Mouse (Mus musculus) embryo, embryonic 11 days (tissue): Measurements from ENCODE around the gene Gtsf1.
"Not testable (repeated sequence)": the region's sequence is repeated elsewhere in the genome, so short reads cannot be mapped to it uniquely, and the experiment has no call there.

ENCODE experiments used
- DNase-seq: peaks from one replicate; pipeline ENCODE4 v3.0.0-alpha.2; 2015

Gtsf1 gene

DNA sequence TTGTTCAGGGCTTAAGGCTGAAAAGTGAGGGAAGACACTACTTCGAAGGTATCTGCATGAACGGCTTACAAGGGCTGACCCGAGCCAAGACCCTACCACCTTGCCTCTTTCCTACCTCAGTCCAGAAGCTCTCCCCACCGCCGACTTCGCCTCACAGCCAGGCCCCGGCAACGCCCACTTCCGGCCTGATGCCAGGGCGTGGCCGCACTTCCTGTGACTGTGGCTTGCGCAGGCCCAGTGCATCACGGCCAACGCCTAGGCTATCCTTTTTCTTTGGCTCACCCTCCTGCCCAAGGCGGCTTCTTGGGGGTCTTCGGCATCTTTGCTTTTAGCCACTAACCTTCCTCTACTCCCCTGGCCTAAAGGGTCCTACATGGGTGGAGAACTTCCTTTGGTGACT lies at the start of gene Gtsf1:
Gtsf1 (minus strand) TSS at position 230 of the 400 bp plus-strand sequence.
- DNase-seq, result no peak

DNA sequence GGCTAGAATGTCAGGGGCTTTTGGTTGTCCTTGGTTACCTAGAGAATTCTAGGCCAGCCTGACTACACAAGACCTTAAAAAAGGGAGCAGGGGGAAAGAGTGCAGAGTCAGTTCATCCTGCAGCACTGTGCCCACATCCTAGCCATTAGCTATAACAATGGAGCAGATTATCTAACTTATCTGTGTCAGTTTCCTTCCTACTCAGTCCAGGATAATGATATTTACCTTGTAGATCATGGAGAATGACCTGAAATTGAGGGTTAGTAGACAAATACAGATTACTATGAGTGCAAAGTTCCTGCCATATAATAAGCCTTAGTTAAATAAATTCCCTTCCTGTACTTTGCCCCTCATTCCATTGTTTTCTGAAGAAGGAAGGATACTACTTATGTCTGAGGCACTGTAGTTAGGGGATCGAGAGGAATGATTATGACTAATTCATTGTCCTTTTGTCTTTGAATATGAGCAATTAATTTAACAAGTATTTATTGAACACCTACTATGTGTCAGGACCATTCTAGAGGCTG lies 48.9 kb upstream of the Gtsf1 start:
- no peak for DNase-seq

GRCm38 (mm10) chr15:103473769-103474168 lies 43.5 kb upstream of the Gtsf1 start:
- DNase-seq, result no peak

GRCm38 (mm10) chr15:103473182-103473581 lies 42.9 kb upstream of the Gtsf1 start:
- DNase-seq, result no peak

DNA sequence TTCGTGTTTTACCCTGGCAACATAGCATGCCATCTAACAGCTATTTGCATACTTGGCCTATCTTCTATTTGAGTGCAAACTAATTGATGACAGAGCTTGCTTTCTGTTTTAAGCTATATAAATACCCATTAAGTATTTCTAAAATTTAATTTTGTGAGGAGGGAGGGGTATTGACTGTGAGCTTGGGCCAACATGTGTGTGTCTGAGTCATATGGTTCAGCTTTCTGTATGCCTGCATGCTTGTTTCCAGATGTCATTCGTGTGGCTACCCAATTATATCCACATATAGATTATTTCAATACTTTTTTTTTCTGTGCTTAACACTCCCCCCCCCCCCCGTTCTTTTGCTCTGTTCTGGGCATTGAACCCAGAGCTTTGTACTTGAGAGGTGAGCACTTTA lies 42.0 kb upstream of the Gtsf1 start:
- no peak for DNase-seq

GRCm38 (mm10) chr15:103471488-103472194 lies 41.4 kb upstream of the Gtsf1 start:
- no peak for DNase-seq

DNA sequence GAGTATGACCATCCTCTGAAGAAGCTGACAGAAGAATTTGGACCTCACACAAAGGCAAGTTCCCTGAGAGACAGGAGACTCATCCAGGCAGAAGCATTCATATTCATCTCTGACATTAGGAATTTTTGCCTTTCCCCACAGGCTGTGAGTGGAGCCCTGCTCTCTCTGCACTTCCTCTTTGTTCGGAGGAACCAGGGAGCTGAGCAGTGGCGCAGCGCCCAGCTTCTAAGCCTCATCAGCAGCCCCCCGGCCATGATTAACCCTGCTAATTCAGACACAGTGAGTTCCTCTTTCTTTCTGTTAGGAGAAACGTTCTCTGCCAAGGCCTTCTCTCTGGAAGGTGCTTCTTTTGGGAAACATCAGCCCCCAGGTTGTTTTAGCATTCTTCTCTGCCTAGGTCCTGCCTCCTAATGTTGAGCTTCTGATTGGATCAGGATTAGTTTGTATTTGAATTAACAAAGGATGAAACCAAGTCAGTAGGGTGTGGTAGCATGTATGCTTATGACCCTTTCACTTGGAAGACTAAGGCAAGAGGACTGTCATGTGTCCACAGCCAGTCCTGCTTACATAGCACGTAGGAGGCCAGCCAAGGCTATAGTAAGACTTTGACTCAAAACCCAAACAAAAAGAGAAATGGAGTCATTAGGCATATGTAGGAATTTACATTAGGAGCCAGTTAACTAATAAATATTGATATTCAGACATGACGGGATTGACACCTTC lies 32.4 kb upstream of the Gtsf1 start:
- DNase-seq, result no peak

DNA sequence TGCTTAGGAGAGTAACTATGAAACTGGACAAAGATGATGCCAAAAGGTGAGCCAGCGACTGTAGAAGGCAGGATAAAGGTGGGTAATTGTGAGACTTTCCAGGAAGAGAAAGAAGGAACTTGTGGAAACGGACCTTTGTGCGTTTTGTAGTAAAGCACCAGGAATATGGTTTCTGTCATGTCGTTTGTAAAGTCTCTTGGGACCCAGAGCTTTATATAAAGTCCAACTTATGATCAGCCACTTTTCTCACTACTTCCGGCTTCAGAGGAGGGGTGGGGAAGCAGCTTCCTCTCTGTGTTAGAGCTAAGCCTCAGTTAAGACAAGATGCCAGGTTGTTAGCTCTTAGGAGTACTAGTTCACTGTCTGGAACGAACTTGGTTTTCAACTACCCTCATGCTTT lies 24.2 kb upstream of the Gtsf1 start:
- no peak for DNase-seq

DNA sequence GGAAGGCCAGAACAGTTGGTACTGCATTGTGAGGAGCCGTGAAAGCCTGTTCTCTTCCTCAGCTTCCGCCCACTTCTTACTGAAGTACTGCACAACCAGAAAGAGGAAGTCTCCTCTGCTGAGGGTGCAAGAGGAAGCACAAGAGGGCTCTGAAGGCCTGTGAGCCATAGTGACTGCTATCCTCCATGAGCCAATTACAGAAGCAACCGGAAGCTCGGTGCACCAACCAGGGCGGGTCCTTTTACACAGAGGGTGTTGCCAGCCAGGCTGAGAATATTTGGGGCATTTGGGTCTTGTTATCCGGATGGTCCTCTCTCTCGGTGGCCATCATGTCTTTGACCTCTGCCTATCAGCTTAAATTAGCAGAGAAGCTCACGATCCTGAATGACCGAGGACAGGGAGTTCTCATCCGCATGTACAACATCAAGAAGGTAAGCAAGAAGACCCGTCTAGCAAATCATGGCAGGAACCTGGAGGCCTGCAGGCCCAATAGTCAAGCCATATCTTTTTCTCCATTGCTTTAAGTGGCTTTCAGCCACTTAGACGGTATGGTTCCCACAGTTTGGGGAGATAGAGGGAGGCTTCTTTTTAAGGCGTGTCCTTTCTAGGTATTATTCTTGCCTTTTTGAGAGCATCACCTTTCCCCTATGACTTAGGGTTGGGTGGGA lies 23.4 kb upstream of the Gtsf1 start, which contains the start of gene Nckap1l:
Nckap1l (plus strand) TSS at position 244 of the 668 bp plus-strand sequence.
- no peak for DNase-seq

- no peak for DNase-seq
Observed at GRCm38 (mm10) chr15:103448369-103448768, 18.1 kb upstream of the Gtsf1 start, which contains the start of gene Gtsf2. Gene Gtsf2 (minus strand): TSS chr15:103448469.

GRCm38 (mm10) chr15:103445966-103446365 lies 15.7 kb upstream of the Gtsf1 start:
- not testable (repeated sequence) for DNase-seq

GRCm38 (mm10) chr15:103427017-103427416 lies 3.3 kb downstream of the Gtsf1 start:
- DNase-seq, result no peak

- DNase-seq, result not testable (repeated sequence)
Observed at GRCm38 (mm10) chr15:103405586-103405985, 24.7 kb downstream of the Gtsf1 start.

- DNase-seq, result no peak
Observed at GRCm38 (mm10) chr15:103401361-103401760, 28.9 kb downstream of the Gtsf1 start.

GRCm38 (mm10) chr15:103393577-103393976 lies 36.7 kb downstream of the Gtsf1 start:
- no peak for DNase-seq

DNA sequence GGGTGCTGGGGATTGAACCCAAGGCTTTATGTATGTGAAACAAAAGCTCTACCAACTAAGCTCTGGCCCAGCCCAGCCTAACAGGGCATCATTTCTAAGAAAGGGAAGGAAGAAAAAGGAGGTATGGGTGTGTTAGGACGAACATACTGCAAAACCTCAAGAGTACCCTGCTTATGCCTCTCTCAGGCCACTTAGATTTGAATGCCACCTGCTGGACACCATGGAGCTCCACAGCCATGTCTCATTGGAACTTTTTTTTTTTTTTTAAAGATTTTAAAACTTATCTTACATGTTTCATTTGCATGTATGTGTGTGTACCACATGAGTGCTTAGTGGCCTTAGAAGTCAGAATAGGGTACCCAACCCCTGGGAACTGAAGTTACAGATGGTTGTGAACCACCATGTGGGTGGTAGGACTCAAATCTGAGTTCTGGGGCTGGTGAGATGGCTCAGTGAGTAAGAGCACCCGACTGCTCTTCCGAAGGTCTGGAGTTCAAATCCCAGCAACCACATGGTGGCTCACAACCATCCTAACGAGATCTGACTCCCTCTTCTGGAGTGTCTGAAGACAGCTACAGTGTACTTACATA lies 41.6 kb downstream of the Gtsf1 start:
- peak; percentile 60 for DNase-seq

DNA sequence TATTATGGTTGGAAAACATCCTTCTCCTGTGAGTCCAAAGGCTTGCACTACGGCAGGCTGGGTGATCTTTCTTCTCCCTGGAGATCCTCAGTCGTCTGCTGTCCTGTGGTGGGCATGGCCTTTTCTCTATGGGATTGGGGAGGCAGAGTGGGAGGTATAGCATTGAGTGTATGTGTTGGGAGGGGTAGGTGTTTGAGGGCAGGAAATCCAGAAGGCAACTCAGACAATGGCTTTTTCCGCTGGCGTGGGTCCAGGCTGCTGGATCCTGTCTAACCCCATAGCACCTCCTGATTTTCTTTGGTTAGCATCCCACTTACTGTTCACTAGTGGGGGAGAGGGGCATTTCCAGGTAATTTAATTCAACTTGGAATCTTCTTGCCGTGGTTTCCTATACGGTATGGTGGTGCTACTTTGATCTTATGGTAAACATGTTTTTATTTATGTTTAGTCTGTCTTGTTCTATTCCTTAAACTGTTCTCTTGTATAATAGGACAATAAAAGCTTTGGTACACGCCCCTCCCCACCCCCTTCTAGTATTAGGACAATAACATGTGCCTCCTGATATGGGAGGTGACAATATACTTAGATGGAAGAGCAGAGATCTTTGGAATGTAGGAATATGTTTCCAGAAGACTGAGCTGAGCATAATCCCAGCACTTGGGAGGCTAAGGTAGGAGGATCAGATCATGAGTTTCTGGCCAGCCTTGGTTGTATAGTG lies 46.3 kb downstream of the Gtsf1 start:
- DNase-seq, result no peak

DNA sequence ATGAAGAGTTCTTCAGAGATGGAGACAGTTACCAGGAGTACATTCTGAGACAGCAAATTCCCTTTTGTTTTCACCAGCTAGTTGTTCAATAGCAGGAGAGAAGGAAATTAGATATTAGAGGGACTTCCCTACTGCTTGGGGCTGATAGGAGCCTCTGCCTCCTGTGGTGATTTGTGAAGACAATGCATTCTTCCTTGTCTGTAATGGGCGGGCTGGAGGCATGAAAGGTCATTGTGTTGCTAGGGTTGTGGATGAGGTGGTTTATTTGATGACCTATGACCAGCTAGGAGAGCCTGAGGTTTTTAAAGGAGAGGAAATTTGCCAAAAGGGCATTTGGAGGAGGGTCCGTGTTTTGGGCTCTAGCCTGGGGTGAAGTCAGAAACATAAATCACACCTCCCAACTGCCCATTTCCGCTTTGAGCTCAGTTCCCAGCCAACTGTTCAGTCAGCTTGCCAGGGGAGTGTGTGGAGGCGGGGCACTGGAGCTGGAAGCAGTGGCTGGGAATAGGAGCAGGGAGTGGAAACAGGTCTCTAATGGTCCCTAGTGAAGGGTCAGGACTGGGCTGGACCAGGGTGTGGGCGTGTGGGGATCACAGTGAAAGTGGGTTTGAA lies 47.4 kb downstream of the Gtsf1 start:
- DNase-seq, result peak; percentile 57

GRCm38 (mm10) chr15:103382075-103382474 lies 48.2 kb downstream of the Gtsf1 start:
- DNase-seq, result no peak

DNA sequence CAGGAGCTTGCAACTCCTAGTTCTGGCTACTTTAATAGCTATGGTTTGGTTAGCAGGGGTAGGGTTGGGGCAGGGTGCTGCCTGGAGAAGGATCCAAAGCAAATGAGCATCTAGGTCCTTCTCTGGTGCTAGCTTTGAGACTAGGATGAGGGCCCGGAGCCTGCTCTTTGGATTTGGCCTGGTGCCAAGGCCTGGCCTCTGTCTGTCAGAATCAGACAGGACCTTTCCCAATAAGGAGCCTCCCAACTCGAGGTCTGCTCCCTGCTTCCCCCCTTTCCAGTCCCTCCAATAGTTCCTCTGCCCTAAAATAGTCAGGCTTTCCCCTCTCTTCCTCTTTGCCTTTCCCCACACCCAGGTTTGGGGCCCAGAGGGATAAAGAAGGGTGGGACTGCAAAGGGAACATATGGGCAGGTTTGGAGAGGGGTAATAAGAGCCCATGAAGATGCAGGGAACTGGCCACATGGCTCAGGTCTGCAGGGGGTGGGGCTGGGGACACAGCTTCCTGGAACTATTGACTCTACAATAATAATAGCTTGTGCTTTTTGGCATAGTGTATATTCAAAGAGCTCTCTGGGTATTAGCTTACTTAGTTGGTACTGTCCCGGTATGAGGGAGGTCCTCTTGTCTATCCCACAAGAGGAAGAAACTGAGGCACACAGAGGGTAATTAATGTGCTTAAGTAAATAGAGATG lies 51.5 kb downstream of the Gtsf1 start:
- DNase-seq, result no peak
